Mouse (Mus musculus) ES-E14 (cell line): ENCODE results near the gene Phf10. TPM values are rescaled to one million over a fixed set of nuclear protein-coding genes. Genes with fewer than 3 reads are reported as not detected.
"Not testable (repeated sequence)": the region's sequence is repeated elsewhere in the genome, so short reads cannot be mapped to it uniquely, and the experiment has no call there.

ENCODE experiments used
- DNase-seq: peaks from one replicate; pipeline ENCODE4 v3.0.0-alpha.2; 2013; ENCODE audit warnings: low read depth, low spot score
- H3K27ac ChIP-seq: 2 replicates; pipeline ENCODE4 v1.5.1; 2012; ENCODE audit warnings: low read depth, mild to moderate bottlenecking, low read length, moderate library complexity, mixed read lengths; ENCODE audit not compliant: poor library complexity, insufficient read depth, severe bottlenecking
- H3K36me3 ChIP-seq: 2 replicates; pipeline ENCODE4 v1.6.1; 2012; ENCODE audit warnings: mild to moderate bottlenecking, low read length, moderate library complexity, mixed read lengths; ENCODE audit not compliant: control insufficient read depth, poor library complexity, insufficient read depth, severe bottlenecking
- H3K4me1 ChIP-seq, 2 experiments: fragments of 150-350 bp in 1 of 2; sonication (generic) in 1 of 2; 2 replicates each; pipeline ENCODE4 v1.6.1; 2012; ENCODE audit warnings: low read length in 2 of 2, mild to moderate bottlenecking in 1 of 2, mixed read lengths in 1 of 2; ENCODE audit not compliant: control insufficient read depth in 2 of 2, insufficient read depth in 2 of 2, poor library complexity in 1 of 2
- H3K4me3 ChIP-seq, 2 experiments: fragments of 150-350 bp in 1 of 2; sonication (generic) in 1 of 2; 2 replicates each; pipeline ENCODE4 v1.5.1; 2012; ENCODE audit warnings: low read length in 2 of 2, low read depth in 1 of 2, mild to moderate bottlenecking in 1 of 2, mixed read lengths in 1 of 2; ENCODE audit not compliant: insufficient read depth in 1 of 2, poor library complexity in 1 of 2, severe bottlenecking in 1 of 2
- H3K9ac ChIP-seq: 2 replicates; pipeline ENCODE4 v1.6.1; 2012; ENCODE audit warnings: low read depth, mild to moderate bottlenecking, low read length, mixed read lengths; ENCODE audit not compliant: poor library complexity, insufficient read depth, severe bottlenecking
- H3K9me3 ChIP-seq: fragments of 150-350 bp; sonication (generic); 2 replicates; pipeline ENCODE4 v1.6.1; 2012; ENCODE audit warnings: low read depth, mild to moderate bottlenecking, low read length; ENCODE audit not compliant: control insufficient read depth, insufficient read depth
- in situ Hi-C, 2 experiments: fragments of 600-800 bp; cut with MboI; formaldehyde crosslinking; loops; one replicate each; pipeline ENCODE4 v1.15.1; 2025; ENCODE audit warnings: low sequenced_read_pairs in 2 of 2, inconsistent platforms in 1 of 2; ENCODE audit not compliant: unreplicated experiment in 2 of 2
- total RNA-seq: library from RNA; depleted of rRNA; stranded (reverse); fragments of 300-350 nt; gene quantifications from 2 replicates; pipeline ENCODE4 v1.2.3, GENCODE M21; 2012

Phf10 gene
- total RNA-seq, 1 experiment = 65.6 TPM

GRCm38 (mm10) chr17:14990116-14990702 is 29.1 kb upstream of the Phf10 start:
- in situ Hi-C loops = not testable (repeated sequence)

GRCm38 (mm10) chr17:14978362-14979038 is 17.4 kb upstream of the Phf10 start, which contains the start of the genes 9030025P20Rik and Gm3417:
TSS of gene 9030025P20Rik (plus strand) at chr17:14978468.
TSS of gene Gm3417 (minus strand) at chr17:14978790.
- H3K36me3 ChIP-seq, H3K9me3 ChIP-seq, H3K4me1 ChIP-seq, in situ Hi-C loops, DNase-seq, H3K27ac ChIP-seq: not testable (repeated sequence)
- Histone ChIP-seq H3K4me3 (peak within 1 kb of the TSS; percentile 49 to 58), H3K9ac (peak within 1 kb of the TSS; percentile 31; the same call in 1 of the 2 replicates)

More at GRCm38 (mm10) chr17:14990116-14990702, 29.1 kb upstream of the Phf10 start:
- H3K4me1 ChIP-seq, DNase-seq, H3K9me3 ChIP-seq, H3K36me3 ChIP-seq: not testable (repeated sequence)
- peak overlapping the region; percentile 16 for H3K9ac ChIP-seq
- H3K4me3 ChIP-seq = 0 out of 4 replicates have a peak overlapping the region, but pooled peaks of 1 of the 2 experiments have one; percentile 7
- peak overlapping the region; percentile 98 for H3K27ac ChIP-seq

- H3K9me3 ChIP-seq, DNase-seq, H3K36me3 ChIP-seq, in situ Hi-C loops, H3K4me1 ChIP-seq, H3K27ac ChIP-seq: not testable (repeated sequence)
- H3K9ac ChIP-seq = peak overlapping the region; percentile 31; the same call in 1 of the 2 replicates
- peak overlapping the region; percentile 49 to 58 for H3K4me3 ChIP-seq
These were observed 16.8 kb upstream of the Phf10 start for GRCm38 (mm10) chr17:14977718-14978361.

GRCm38 (mm10) chr17:14968373-14968913 is 7.4 kb upstream of the Phf10 start:
- in situ Hi-C loops, H3K9me3 ChIP-seq: not testable (repeated sequence)

GRCm38 (mm10) chr17:14961557-14962154 is 583 bp upstream of the Phf10 start:
- H3K36me3 ChIP-seq, H3K27ac ChIP-seq, H3K9ac ChIP-seq, in situ Hi-C loops, H3K9me3 ChIP-seq, DNase-seq, H3K4me3 ChIP-seq, H3K4me1 ChIP-seq: not testable (repeated sequence)

More at GRCm38 (mm10) chr17:14968373-14968913, 7.4 kb upstream of the Phf10 start:
- not testable (repeated sequence) for H3K36me3 ChIP-seq, H3K27ac ChIP-seq, H3K4me1 ChIP-seq, H3K9ac ChIP-seq, H3K4me3 ChIP-seq, DNase-seq
